Mouse (Mus musculus): ENCODE results near the gene Angptl7.

Gene Angptl7

GRCm38 (mm10) chr4:148455477-148456025 lies 44.7 kb downstream of the Angptl7 start:
- in situ Hi-C loops (cut with MboI, MseI), result no loop called here

GRCm38 (mm10) chr4:148453707-148454106 lies 46.6 kb downstream of the Angptl7 start:
- in situ Hi-C loops (cut with MboI, MseI), result no loop called here

DNA sequence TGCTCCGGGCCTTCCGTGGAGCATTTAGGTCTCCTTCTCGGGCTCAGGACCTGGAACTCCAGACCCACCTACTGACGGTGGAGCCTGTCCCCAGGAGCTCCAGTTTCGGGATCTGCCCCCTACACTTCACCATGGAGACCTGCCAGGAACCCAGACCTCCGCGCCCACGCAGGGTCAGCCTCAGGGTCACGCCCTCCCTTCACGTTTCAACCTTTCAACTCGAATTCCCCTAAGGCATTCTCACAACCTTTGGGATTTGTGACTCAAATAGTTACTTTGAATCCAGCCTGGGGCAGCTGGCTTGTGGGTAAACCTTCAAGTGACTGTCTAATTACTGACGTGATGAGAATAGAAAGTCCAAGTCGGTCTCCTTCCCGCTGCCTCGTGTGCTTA lies 51.4 kb downstream of the Angptl7 start:
- in situ Hi-C loops (cut with MboI, MseI), result loop anchor here (10.0 kb wide), 2 partner anchors 414 to 494 kb away; partner anchors contain the start of genes Clcn6 and Mthfr

GRCm38 (mm10) chr4:148448179-148448852 lies 51.9 kb downstream of the Angptl7 start, which contains the start of gene Mtor:
Gene Mtor, plus strand, starts transcription at chr4:148448611.
- in situ Hi-C loops (cut with MboI, MseI), result loop anchor here (10.0 kb wide), 2 partner anchors 414 to 494 kb away; partner anchors contain the start of genes Clcn6 and Mthfr
